Mouse (Mus musculus) left cerebral cortex, adult 8-10 months (tissue): ENCODE data around the gene Mpp6. TPM values are rescaled to one million over a fixed set of nuclear protein-coding genes. Genes with fewer than 3 reads are reported as not detected.

Experiments used
- DNase-seq, 2 experiments: peaks; one replicate each; pipeline ENCODE4 v3.0.0; 2022; ENCODE audit warnings: low spot score in 2 of 2
- total RNA-seq, 4 experiments: library from RNA; stranded (reverse); gene quantifications; 2 replicates each; pipeline ENCODE4 v1.2.4; 2022

Mpp6 gene
- total RNA-seq, 4 experiments from 2014 or later: 80.6 to 86.2 (median 83.3) TPM

DNA sequence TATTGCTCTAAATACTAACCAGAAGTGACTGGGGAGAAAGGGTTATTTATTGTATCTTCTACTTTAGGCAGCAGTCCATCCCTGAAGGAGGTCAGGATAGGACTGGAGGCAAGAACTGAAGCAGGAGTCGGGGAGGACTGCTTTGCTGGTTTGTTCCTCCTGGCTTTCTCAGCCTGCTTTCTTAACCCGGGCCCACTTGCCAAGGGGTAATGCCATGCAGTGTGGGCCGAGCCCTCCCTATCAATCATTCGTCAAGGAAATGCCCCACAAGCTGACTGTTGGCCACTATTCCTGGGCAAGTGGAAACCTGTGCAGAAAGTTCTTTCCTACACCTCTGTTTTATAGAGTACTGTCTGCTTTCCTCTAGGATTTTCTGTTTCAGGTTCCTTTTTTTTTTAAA, 39.3 kb downstream of the Mpp6 start:
- DNase-seq: no peak

DNA sequence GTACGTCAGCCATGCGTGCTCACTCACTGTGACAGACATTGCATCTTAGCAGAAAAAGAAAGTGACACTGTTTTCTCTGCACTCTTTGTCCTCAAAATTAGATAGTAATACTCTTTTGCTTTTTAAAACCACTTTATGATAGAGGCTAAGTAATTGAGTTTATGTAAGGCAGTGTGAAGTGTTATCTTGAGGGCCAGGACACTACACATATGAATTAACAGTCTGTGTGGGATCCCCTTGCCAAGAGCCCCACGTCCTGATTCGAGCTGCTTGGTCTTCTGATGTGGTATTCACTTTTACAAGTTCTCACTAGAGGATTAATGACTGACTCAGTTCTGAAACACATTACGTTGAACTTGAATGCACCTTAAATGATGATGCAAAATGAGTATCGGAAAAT, 49.8 kb downstream of the Mpp6 start:
- no peak for DNase-seq

DNA sequence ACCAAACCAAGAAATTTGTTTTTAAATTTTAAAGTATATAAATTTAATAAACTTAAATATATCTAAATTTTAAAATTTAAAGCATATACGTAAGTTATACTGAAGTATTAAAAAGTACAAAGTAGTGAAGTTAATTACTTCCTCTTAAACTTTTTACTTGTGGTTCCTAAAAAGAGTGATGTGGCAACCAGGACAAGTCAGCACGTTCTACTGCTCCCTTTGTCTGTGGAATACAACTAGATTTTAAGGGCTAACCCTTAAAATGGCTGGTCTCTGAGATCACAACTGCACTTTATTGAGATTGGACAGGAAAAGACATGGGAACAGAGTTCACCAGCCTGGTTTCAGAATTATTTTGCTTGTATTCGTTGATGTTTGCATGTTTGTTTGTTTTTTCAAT, 53.0 kb downstream of the Mpp6 start:
- DNase-seq: no peak

DNA sequence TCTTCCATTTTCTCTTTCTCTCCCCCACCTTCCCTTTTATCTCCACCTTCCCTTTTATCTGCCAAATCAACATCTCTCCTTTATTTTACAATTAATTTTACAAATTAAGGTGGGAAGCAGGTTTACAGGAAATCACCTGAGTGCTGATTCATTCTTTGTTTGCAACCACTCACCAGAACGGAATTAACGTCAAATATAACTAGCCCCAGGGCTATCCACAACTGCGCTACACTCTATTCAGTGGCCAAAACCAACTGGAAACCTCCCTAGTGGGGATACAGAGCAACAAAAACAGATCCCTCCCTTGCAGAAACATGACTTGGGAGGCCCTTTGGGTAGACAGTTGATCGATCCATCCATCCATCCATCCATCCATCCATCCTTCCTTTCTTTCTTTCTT, 58.8 kb downstream of the Mpp6 start:
- DNase-seq: no peak

DNA sequence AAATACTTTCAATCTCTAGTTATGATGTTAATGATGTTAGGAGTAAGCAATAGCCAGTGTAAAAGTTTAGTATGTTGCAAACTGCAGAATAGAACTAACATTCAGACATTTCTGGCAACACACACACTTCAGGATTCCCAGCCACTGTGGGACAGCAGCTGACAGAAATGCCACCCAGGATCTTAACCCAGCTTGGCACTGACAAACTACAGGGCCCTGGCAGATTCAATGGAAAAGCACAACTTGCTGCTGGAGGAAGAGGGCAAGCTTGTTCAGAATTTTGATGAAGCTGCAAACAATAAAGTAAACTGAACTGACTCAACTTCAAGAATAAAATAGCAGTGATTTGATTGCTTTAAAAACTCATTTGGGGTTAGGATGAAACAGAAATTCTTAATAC, 59.7 kb downstream of the Mpp6 start:
- no peak for DNase-seq

- DNase-seq: no peak
Measured at GRCm38 (mm10) chr6:50175736-50176135, 65.7 kb downstream of the Mpp6 start.

GRCm38 (mm10) chr6:50180189-50180588, 70.1 kb downstream of the Mpp6 start:
- DNase-seq: no peak

GRCm38 (mm10) chr6:50187955-50188354, 77.9 kb downstream of the Mpp6 start:
- DNase-seq: no peak

DNA sequence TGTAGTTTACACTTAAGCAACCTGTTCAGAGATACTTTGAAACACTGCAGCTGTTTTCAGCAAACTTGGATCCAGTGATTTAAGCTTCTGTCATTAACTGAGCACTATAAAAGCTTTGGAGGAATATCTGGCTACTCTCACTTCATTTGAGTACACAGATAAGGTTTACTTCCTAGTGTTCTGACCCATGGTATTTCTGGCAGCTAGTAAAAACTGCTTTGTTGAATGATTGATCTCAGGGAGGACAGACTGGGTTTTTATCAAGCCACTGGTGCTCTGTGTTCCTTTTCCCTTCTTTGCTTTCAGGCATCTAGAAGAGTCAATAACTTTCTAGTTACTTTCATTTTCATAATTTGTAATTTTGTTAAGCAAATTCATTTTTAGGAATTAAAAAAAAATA, 79.3 kb downstream of the Mpp6 start:
- DNase-seq: no peak

DNA sequence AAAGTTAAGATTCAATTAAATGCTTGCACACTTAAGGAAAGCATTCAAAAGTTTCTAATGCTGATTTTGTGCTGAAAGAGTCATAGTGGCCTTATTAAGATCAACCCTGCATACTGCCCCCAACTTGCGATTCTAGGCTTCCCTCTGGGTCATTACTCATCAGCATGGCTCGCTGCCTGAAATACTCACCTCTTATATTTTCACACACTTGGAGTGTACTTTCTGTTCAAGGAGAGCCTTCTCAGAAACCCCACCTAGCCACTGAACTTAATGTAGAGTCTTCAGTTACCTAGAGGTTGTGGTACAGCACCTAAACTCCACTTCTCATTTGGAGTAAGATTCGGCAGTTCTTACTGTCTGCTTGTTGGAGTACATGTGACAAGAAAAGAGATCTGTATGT, 81.6 kb downstream of the Mpp6 start:
- DNase-seq: no peak

- DNase-seq: no peak
Measured at GRCm38 (mm10) chr6:50192169-50192568, 82.1 kb downstream of the Mpp6 start.

DNA sequence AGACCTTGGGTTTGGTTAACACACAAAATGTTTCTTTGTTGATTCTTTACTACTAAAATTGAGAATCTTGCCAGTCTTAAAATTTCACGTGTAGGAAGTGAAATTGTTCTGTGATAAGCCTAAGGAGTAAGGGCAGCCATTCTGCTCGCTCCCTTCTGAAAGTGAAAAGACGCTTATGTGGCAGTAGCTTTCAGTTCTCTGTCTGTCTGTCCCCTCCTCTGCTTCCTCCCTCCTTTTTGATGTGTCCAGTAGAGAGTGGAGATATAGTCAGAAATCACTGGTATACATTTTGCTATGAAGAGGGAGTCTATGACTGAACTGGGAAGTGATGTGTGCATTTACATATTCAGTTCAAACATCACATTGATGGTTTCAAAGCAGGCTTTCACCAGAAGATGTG, 82.8 kb downstream of the Mpp6 start:
- no peak for DNase-seq

GRCm38 (mm10) chr6:50193851-50194250, 83.8 kb downstream of the Mpp6 start:
- no peak for DNase-seq

DNA sequence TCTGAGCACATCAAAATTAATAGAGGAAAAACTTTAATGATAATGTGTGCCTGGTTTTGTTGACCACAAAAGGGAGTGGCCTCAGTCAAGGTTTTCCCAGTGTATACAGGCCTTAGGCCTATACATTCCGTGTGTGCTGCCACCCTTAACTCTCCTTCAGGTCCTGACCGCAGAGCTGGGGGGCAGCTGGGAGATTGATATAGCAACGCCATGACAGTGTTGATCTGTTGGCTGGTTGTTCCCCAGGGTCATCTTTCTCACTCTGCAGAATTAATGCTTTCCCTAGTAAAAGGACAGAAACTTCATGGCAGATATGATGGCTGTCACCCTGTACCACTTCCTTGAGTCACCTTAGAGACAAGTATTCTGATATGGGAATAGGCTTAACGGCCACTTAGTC, 94.3 kb downstream of the Mpp6 start:
- DNase-seq: no peak

DNA sequence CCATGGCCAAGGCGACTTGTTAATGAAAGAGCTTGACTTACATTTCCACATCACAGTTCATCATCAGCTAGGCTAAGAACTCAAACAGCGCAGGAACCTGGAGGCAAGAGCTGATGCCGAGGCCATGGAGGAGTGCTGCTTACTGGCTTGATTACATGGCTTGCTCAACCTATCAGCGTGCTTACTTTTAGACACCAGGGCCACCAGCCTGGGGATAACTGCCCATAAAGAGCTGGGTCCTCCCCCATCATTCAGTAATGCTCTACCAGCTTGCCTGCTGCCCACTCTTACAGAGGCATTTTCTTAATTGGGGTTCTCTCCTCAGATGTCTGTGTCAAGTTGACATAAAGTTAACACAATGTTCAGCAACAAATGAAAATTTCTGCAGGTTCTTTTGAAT, 95.1 kb downstream of the Mpp6 start:
- DNase-seq: no peak

- no peak for DNase-seq
Measured at GRCm38 (mm10) chr6:50214711-50215372, 104.8 kb downstream of the Mpp6 start.

DNA sequence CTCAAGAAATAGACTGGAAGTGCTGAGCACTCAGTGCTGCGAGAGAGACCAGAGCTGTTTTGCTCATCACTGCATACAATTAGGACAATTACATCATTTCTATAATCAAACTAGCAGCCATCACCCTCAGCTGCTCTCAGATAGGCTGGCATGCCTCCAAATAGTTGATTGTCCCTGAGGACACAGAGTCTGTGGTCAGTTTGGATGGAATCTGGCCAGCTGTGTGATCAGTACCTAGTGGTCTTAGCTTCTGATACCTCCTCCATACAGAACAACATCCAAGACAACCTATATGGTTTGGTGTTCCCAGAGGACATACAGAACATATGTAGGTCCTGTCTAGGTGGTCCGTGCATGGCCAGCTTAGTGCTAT, 105.3 kb downstream of the Mpp6 start:
- DNase-seq: no peak

- no peak for DNase-seq
Measured at GRCm38 (mm10) chr6:50215986-50216385, 105.9 kb downstream of the Mpp6 start.

- no peak for DNase-seq
Measured at GRCm38 (mm10) chr6:50218628-50219027, 108.6 kb downstream of the Mpp6 start.

GRCm38 (mm10) chr6:50219066-50219465, 109.0 kb downstream of the Mpp6 start:
- no peak for DNase-seq

- DNase-seq: no peak
Measured at GRCm38 (mm10) chr6:50220863-50221262, 110.8 kb downstream of the Mpp6 start.

- DNase-seq: no peak
Measured at GRCm38 (mm10) chr6:50222351-50222750, 112.3 kb downstream of the Mpp6 start.

GRCm38 (mm10) chr6:50222986-50223385, 112.9 kb downstream of the Mpp6 start:
- no peak for DNase-seq

DNA sequence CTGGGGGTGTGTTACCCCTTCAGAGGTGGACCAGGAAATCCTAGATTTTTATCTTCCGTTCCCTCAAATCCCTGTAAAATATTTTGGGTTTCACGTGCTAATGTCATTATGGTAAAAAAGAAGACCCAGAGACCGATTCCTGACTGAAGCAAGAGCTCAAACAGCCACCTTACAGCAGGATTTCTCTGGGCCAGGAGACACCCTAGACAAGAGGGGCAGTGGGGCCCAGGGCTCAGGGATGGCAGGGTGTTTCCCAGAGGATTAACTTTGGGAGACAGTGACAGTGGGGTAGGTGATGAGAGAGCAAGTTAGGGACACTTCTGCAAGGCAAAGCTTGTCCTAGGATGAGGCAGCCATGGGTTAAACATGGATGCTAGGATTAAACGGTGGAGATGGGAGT, 113.6 kb downstream of the Mpp6 start:
- DNase-seq: no peak
